In genomic region chr7:130129359-130129960, GRCm38 (mm10) we compare ENCODE assay signal across 10 mouse cellular contexts.
DNase-seq lines count a peak whose midpoint lies in the region; ATAC-seq and TF ChIP-seq lines count a peak whose summit lies in the region.
"Had no signal": no experiment of that assay in that cellular context is flagged by ENCODE, and none has a peak within 500 bp of the region (broad histone marks: within the 10 kb centered on the region; RNA-seq: fewer than 3 reads in every experiment).

No protein-coding gene starts in this region.

- TF ChIP-seq CTCF in thymus, adult 2 months (IDR thresholded peaks at IDR 0.05; ENCODE audit: borderline replicate concordance, control insufficient read depth, extremely low read depth, insufficient read depth, low read length, poor library complexity), result no peak

- H3K27me3 ChIP-seq in midbrain, embryonic 15.5 days (replicated peaks), result no peaks in the 10 kb centered on the region
- H3K27me3 ChIP-seq in thymus, adult 2 months (ENCODE audit: control insufficient read depth, insufficient read depth, low read length), result no peaks in the 10 kb centered on the region

- H3K4me3 ChIP-seq in midbrain, embryonic 15.5 days, result no peak overlapping the region
- no peak overlapping the region for H3K4me3 ChIP-seq in thymus, adult 2 months (ENCODE audit: control insufficient read depth, insufficient read depth, low read length)
- H3K4me3 ChIP-seq: heart, embryonic 10.5 days had no signal

- ATAC-seq in midbrain, embryonic 15.5 days (replicated peaks), result no peak

- 19% methylated on average over 16 of the region's 16 CpGs for WGBS in midbrain, embryonic 15.5 days
- 52% methylated on average over 16 of the region's 16 CpGs for WGBS in thymus, adult 2 months

- TF ChIP-seq POLR2A in thymus, adult 2 months (IDR thresholded peaks at IDR 0.05; ENCODE audit: control insufficient read depth, extremely low read depth, insufficient read depth, low read length, poor library complexity), result no peak

- peak overlapping the region; percentile 45; the same call in 1 of the 2 replicates for H3K27ac ChIP-seq in midbrain, embryonic 15.5 days
- H3K27ac ChIP-seq in thymus, adult 2 months (ENCODE audit: control insufficient read depth, insufficient read depth, low read length), result no peak overlapping the region
- H3K27ac ChIP-seq: heart, embryonic 10.5 days had no signal

- peak; percentile 70 for DNase-seq in heart, adult 11 months
- no peak for DNase-seq in heart, postnatal 10 days
- peak; percentile 46 for DNase-seq in cerebellum, adult 9-11 months
- DNase-seq in forelimb bud, embryonic 11.5 days (ENCODE audit: low read depth, low spot score), result peak; percentile 40
- no peak for DNase-seq in thymus, adult 2 months
- no peak for DNase-seq in adrenal gland, adult 2 months
- DNase-seq in thymus, postnatal 10 days (ENCODE audit: low spot score in 2 of 2), result no peak
- DNase-seq: lung, postnatal 4 days had no signal

- H3K36me3 ChIP-seq in midbrain, embryonic 15.5 days (replicated peaks), result no peaks in the 10 kb centered on the region
- H3K36me3 ChIP-seq in thymus, adult 2 months (ENCODE audit: control insufficient read depth, insufficient read depth, low read length), result no peaks in the 10 kb centered on the region
- H3K36me3 ChIP-seq: heart, embryonic 10.5 days had no signal

- H3K9ac ChIP-seq in midbrain, embryonic 15.5 days, result no peak overlapping the region

- H3K4me2 ChIP-seq in midbrain, embryonic 15.5 days, result peak overlapping the region; percentile 32

- intact Hi-C loops in heart, postnatal 10 days (cut with DNase I), result no loop called here

- no peaks in the 10 kb centered on the region for H3K9me3 ChIP-seq in midbrain, embryonic 15.5 days
- H3K9me3 ChIP-seq: heart, embryonic 10.5 days had no signal

- H3K4me1 ChIP-seq in midbrain, embryonic 15.5 days, result peaks cover 9% of the 10 kb centered on the region
- no peaks in the 10 kb centered on the region for H3K4me1 ChIP-seq in thymus, adult 2 months (replicated peaks; ENCODE audit: control insufficient read depth, insufficient read depth, low read length)

Comparison
In these comparisons a context has a peak if more than half of its experiments do, and no peak if none do; other contexts are left out.
1. DNase-seq: peak in heart, adult 11 months (single experiment), cerebellum, adult 9-11 months (single experiment) and forelimb bud, embryonic 11.5 days (single experiment); none in heart, postnatal 10 days (0 of 2), thymus, adult 2 months (single experiment), adrenal gland, adult 2 months (single experiment) and thymus, postnatal 10 days (0 of 2).